Mouse (Mus musculus): ENCODE data around the gene Zbtb46.

- TF ChIP-seq CTCF (IDR thresholded peaks at IDR 0.05; ENCODE audit: insufficient read depth, low read depth, low read length), result no peak
- no peak for TF ChIP-seq POLR2A (IDR thresholded peaks at IDR 0.05; ENCODE audit: insufficient read depth, low read depth, low read length)
Observed at GRCm38 (mm10) chr2:181461536-181462100, 2.4 kb upstream of the Zbtb46 start.
